11 mouse cellular contexts compared by ENCODE assay signal in genomic region chr8:120304097-120304496, GRCm38 (mm10).
DNase-seq lines count a peak whose midpoint lies in the region; ATAC-seq and TF ChIP-seq lines count a peak whose summit lies in the region.
"Had no signal": no experiment of that assay in that cellular context is flagged by ENCODE, and none has a peak within 500 bp of the region (broad histone marks: within the 10 kb centered on the region; RNA-seq: fewer than 3 reads in every experiment).

No protein-coding gene starts in this region.

- no peaks in the 10 kb centered on the region for H3K36me3 ChIP-seq in forebrain, embryonic 15.5 days
- no peaks in the 10 kb centered on the region for H3K36me3 ChIP-seq in limb, embryonic 14.5 days (ENCODE audit: control insufficient read depth, insufficient read depth, low read length)
- H3K36me3 ChIP-seq: intestine, embryonic 15.5 days had no signal

- H3K9ac ChIP-seq in forebrain, embryonic 15.5 days (replicated peaks), result no peak overlapping the region
- peak overlapping the region; percentile 36; the same call in 1 of the 2 replicates for H3K9ac ChIP-seq in limb, embryonic 14.5 days (ENCODE audit: low read depth, low read length, severe bottlenecking)
- H3K9ac ChIP-seq: intestine, embryonic 15.5 days had no signal

- no peak for TF ChIP-seq POLR2A in limb, embryonic 14.5 days (IDR thresholded peaks at IDR 0.05; ENCODE audit: borderline replicate concordance, extremely low read depth, insufficient read depth, insufficient read length)

- peaks cover 70% of the 10 kb centered on the region for H3K4me1 ChIP-seq in forebrain, embryonic 15.5 days
- peaks cover 61% of the 10 kb centered on the region for H3K4me1 ChIP-seq in limb, embryonic 14.5 days (ENCODE audit: control insufficient read depth, insufficient read depth, low read length)

- no peak overlapping the region for H3K4me3 ChIP-seq in forebrain, embryonic 15.5 days
- H3K4me3 ChIP-seq in limb, embryonic 14.5 days (replicated peaks; ENCODE audit: low read length), result no peak overlapping the region
- H3K4me3 ChIP-seq: erythroblast, embryonic 14.5 days; heart, adult 2 months; intestine, embryonic 15.5 days had no signal

- WGBS in forebrain, embryonic 15.5 days, result 4% methylated on average over 9 of the region's 9 CpGs
- 22% methylated on average over 7 of the region's 9 CpGs for WGBS in limb, embryonic 14.5 days

- H3K9me3 ChIP-seq in forebrain, embryonic 15.5 days, result no peaks in the 10 kb centered on the region
- H3K9me3 ChIP-seq in limb, embryonic 14.5 days (ENCODE audit: control insufficient read depth, low read length), result no peaks in the 10 kb centered on the region
- H3K9me3 ChIP-seq: intestine, embryonic 15.5 days had no signal

- ATAC-seq in forebrain, embryonic 15.5 days (replicated peaks), result peak; percentile 58
- ATAC-seq in limb, embryonic 14.5 days (ENCODE audit: low FRiP score, low read depth), result 0 out of 2 replicates have a peak, but pooled peaks have one; percentile 10
- ATAC-seq: intestine, embryonic 15.5 days had no signal

- no peaks in the 10 kb centered on the region for H3K27me3 ChIP-seq in forebrain, embryonic 15.5 days
- H3K27me3 ChIP-seq in limb, embryonic 14.5 days (ENCODE audit: control insufficient read depth, insufficient read depth, low read length), result no peaks in the 10 kb centered on the region
- H3K27me3 ChIP-seq: intestine, embryonic 15.5 days had no signal

- no peak overlapping the region for H3K4me2 ChIP-seq in forebrain, embryonic 15.5 days (replicated peaks)
- no peak overlapping the region for H3K4me2 ChIP-seq in limb, embryonic 14.5 days (replicated peaks; ENCODE audit: low read depth, low read length, severe bottlenecking)
- H3K4me2 ChIP-seq: intestine, embryonic 15.5 days had no signal

- peak overlapping the region; percentile 76 for H3K27ac ChIP-seq in forebrain, embryonic 15.5 days (replicated peaks)
- peak overlapping the region; percentile 3; the same call in 1 of the 2 replicates for H3K27ac ChIP-seq in limb, embryonic 14.5 days (replicated peaks; ENCODE audit: low read depth, low read length)
- H3K27ac ChIP-seq: heart, adult 2 months; intestine, embryonic 15.5 days had no signal

- DNase-seq in embryo, embryonic 11 days, result peak; percentile 59
- no peak for DNase-seq in embryo, embryonic 10.5 days (ENCODE audit: low spot score)
- peak; percentile 71 for DNase-seq in brain, adult 2 months (ENCODE audit: low read depth, low spot score)
- no peak for DNase-seq in limb, embryonic 14.5 days (ENCODE audit: low spot score)
- no peak for DNase-seq in spleen, postnatal 36 days (ENCODE audit: low spot score in 2 of 2)
- no peak for DNase-seq in layer of hippocampus, postnatal 36 days
- no peak for DNase-seq in cerebellum, adult 18-20 months
- DNase-seq: heart, adult 2 months had no signal

Comparison
In these comparisons a context has a peak if more than half of its experiments do, and no peak if none do; other contexts are left out.
1. DNase-seq: peak in embryo, embryonic 11 days (single experiment) and brain, adult 2 months (single experiment); none in embryo, embryonic 10.5 days (single experiment), limb, embryonic 14.5 days (single experiment), spleen, postnatal 36 days (0 of 2), layer of hippocampus, postnatal 36 days (0 of 2) and cerebellum, adult 18-20 months (0 of 2).